Mouse (Mus musculus) heart, embryonic 11.5 days (tissue): Measurements from ENCODE around the gene Alas2. TPM values are rescaled to one million over a fixed set of nuclear protein-coding genes. Genes with fewer than 3 reads are reported as not detected.
A peak's percentile ranks its signal among the peaks of the same experiment; 100 is the strongest.

Experiments used
- ATAC-seq: fragments of 200-750 bp; cut with Nextera tagmentation; replicated peaks from 2 replicates; pipeline ENCODE4 v1.8.0; 2017; ENCODE audit warnings: moderate library complexity; ENCODE audit not compliant: insufficient number of reproducible peaks, low FRiP score, low TSS enrichment
- H3K27ac ChIP-seq: fragments of 300-500 bp; sonication (generic); 2 replicates; pipeline ENCODE4 v1.5.1; 2014; ENCODE audit warnings: mild to moderate bottlenecking, low read depth, low read length
- H3K27me3 ChIP-seq: fragments of 300-500 bp; sonication (generic); 2 replicates; pipeline ENCODE4 v1.6.1; 2014; ENCODE audit warnings: mild to moderate bottlenecking, low read length, mixed read lengths; ENCODE audit not compliant: control insufficient read depth, insufficient read depth
- H3K36me3 ChIP-seq: fragments of 300-500 bp; sonication (generic); 2 replicates; pipeline ENCODE4 v1.6.1; 2014; ENCODE audit warnings: mild to moderate bottlenecking, low read length, moderate library complexity, mixed read lengths; ENCODE audit not compliant: control insufficient read depth, insufficient read depth
- H3K4me1 ChIP-seq: fragments of 300-500 bp; sonication (generic); 2 replicates; pipeline ENCODE4 v1.6.1; 2014; ENCODE audit warnings: low read length; ENCODE audit not compliant: control insufficient read depth, insufficient read depth
- H3K4me2 ChIP-seq: fragments of 300-500 bp; sonication (generic); 2 replicates; pipeline ENCODE4 v1.6.1; 2014; ENCODE audit warnings: mild to moderate bottlenecking, moderate library complexity
- H3K4me3 ChIP-seq: fragments of 300-500 bp; sonication (generic); 2 replicates; pipeline ENCODE4 v1.5.1; 2014; ENCODE audit warnings: low read depth, low read length
- H3K9ac ChIP-seq: fragments of 300-500 bp; sonication (generic); 2 replicates; pipeline ENCODE4 v1.6.1; 2014; ENCODE audit warnings: mild to moderate bottlenecking, low read depth, low read length, moderate library complexity
- H3K9me3 ChIP-seq: fragments of 300-500 bp; sonication (generic); replicated peaks from 2 replicates; pipeline ENCODE4 v1.6.1; 2016; ENCODE audit warnings: low read length; ENCODE audit not compliant: control insufficient read depth
- WGBS: fragments of 180-500 bp; shearing (Covaris S2); extraction: QIAGEN DNeasy Blood & Tissue Kit; methylation state at CpG from one replicate; pipeline ENCODE4 v1.1.7; 2014; ENCODE audit not compliant: insufficient replicate concordance; 5-methylcytosine and 5-hydroxymethylcytosine counted together
- polyA plus RNA-seq: library from polyadenylated mRNA; unstranded; fragments of >200 nt; fragmentation: Nextera tagmentation; extraction: Ambion mirVana; gene quantifications from 2 replicates; pipeline ENCODE4 v1.2.1, GENCODE M21; 2014

Gene Alas2
- polyA plus RNA-seq, 1 experiment from 2014 or later = 196 TPM

DNA sequence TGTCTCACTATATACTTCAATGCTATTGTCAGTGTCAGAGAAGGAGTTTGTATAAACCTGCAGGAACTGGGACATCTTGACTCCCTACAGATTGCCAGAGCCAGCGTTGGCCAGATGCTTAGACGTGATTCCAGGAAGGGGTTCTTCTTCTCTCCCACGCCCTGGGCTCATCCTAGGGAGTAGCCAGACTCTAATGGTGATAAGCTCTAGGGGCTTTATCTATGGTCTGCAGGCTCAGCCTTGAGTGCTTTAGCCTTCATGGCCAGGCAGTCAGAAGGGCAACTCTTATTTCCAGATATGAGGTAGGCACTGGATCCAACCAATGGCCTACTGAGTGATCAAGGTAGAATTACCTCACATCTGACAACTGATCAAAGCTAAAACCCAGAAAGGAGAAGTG is 2.5 kb downstream of the Alas2 start:
- Histone ChIP-seq H3K27ac (peak overlapping the region; percentile 59; the same call in 1 of the 2 replicates), H3K27me3 (no peaks in the 10 kb centered on the region), H3K9me3 (no peaks in the 10 kb centered on the region), H3K9ac (no peak overlapping the region), H3K4me2 (no peak overlapping the region; the same call in 1 of the 2 replicates), H3K36me3 (no peaks in the 10 kb centered on the region), H3K4me1 (no peaks in the 10 kb centered on the region), H3K4me3 (no peak overlapping the region; the same call in 1 of the 2 replicates)
- 47% methylated on average over 3 of the region's 3 CpGs for WGBS
- ATAC-seq = peak; percentile 92

DNA sequence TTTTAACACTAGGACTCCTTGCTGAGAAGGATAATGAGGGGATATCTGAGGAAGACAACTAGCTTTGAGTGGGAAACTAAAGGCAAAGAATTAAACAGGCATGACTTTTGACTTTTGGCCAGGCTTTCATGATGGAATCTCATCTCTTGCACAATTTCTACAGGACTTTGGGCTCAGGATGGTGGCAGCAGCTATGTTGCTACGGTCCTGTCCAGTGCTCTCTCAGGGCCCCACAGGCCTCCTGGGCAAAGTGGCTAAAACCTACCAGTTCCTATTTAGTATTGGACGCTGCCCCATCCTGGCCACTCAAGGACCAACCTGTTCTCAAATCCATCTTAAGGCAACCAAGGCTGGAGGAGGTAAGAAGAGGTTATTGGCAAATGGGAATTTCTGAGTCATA is 4.8 kb downstream of the Alas2 start:
- no peak for ATAC-seq
- Histone ChIP-seq H3K4me3 (no peak overlapping the region), H3K4me2 (peak overlapping the region; percentile 27; the same call in 1 of the 2 replicates), H3K9ac (no peak overlapping the region), H3K27me3 (no peaks in the 10 kb centered on the region), H3K36me3 (no peaks in the 10 kb centered on the region), H3K27ac (no peak overlapping the region), H3K4me1 (no peaks in the 10 kb centered on the region), H3K9me3 (no peaks in the 10 kb centered on the region)
- 83% methylated on average over 2 of the region's 2 CpGs for WGBS

DNA sequence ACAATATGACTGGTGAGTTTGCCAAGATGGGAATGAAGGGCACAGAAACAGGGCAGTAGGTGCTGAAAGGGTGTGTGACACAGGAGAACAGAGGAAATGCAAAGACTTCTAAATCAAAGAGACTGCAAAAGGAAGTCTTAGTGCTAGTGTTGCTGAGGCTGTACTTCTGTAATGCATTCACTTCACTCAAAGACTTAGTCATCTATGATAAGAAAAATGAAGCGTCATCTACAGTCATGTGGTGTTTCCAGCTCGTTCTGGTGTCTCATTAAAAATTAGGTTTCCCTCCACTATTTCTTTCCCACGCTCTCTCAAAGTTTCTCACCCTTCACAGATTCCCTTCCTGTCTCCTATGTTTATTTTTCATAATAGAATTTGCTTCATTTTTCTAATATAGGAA is 6.9 kb downstream of the Alas2 start:
- no peak for ATAC-seq
- no peak overlapping the region for H3K4me2 ChIP-seq
- H3K9me3 ChIP-seq = no peaks in the 10 kb centered on the region
- no peak overlapping the region for H3K27ac ChIP-seq
- 67% methylated on average over 3 of the region's 3 CpGs for WGBS
- no peaks in the 10 kb centered on the region for H3K36me3 ChIP-seq
- H3K9ac ChIP-seq = no peak overlapping the region
- no peaks in the 10 kb centered on the region for H3K27me3 ChIP-seq
- H3K4me3 ChIP-seq = no peak overlapping the region
- no peaks in the 10 kb centered on the region for H3K4me1 ChIP-seq

DNA sequence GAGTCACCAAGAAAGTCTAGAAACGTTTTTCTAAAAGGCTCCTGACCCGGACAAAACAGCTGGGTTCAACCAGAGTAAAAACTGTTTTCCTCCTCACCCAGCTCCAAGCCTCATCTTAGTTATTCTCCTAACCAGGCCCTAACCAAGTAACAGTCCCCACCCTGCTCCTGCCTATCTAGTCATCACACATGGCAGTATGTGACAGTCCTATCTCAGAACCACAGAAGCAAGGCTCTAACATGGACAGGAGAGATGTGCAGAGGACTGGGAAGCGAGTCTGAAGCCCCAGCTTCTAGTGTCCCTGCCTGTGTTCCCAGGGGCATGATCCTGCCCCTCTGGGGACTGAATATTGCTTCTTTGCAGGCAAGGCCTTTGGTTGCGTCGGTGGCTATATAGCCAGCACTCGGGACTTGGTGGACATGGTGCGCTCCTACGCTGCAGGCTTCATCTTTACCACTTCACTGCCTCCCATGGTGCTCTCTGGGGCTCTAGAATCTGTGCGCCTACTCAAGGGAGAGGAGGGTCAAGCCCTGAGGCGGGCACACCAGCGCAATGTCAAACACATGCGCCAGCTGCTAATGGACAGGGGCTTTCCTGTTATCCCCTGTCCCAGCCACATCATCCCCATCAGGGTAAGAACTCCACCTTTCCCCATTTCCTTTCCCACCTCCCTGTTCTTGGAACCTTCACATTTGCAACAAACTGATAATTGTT is 17.6 kb downstream of the Alas2 start:
- no peaks in the 10 kb centered on the region for H3K36me3 ChIP-seq
- H3K4me2 ChIP-seq = no peak overlapping the region
- H3K4me1 ChIP-seq = no peaks in the 10 kb centered on the region
- H3K9ac ChIP-seq = no peak overlapping the region
- H3K9me3 ChIP-seq = no peaks in the 10 kb centered on the region
- H3K27ac ChIP-seq = peak overlapping the region; percentile 4; the same call in 1 of the 2 replicates
- peak; percentile 89 for ATAC-seq
- H3K4me3 ChIP-seq = no peak overlapping the region
- no peaks in the 10 kb centered on the region for H3K27me3 ChIP-seq
- 80% methylated on average over 12 of the region's 12 CpGs for WGBS

DNA sequence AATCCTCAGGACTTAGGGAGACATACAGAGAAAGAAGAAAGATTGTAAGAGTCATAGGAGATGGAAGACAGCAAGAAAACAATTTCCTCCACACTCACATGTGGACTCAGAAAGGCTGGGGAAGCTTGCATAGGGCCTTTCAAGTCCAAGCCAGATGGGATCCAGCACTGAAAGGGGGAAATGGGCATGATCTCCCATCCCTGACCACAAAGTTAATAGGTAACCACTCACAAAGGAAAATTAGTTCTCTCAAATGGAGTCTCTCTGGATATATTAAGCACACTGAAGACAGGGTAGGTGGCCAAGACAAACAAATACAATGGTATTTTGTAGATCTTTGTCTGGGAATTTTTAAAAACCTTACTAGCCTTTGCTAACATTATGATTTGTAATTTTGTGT is 34.7 kb downstream of the Alas2 start:
- no peak overlapping the region for H3K4me3 ChIP-seq
- no peak overlapping the region for H3K27ac ChIP-seq
- no peak for ATAC-seq
- no peak overlapping the region for H3K9ac ChIP-seq
- no peaks in the 10 kb centered on the region for H3K27me3 ChIP-seq
- no peaks in the 10 kb centered on the region for H3K4me1 ChIP-seq
- no peak overlapping the region for H3K4me2 ChIP-seq
- no peaks in the 10 kb centered on the region for H3K9me3 ChIP-seq
- no peaks in the 10 kb centered on the region for H3K36me3 ChIP-seq

DNA sequence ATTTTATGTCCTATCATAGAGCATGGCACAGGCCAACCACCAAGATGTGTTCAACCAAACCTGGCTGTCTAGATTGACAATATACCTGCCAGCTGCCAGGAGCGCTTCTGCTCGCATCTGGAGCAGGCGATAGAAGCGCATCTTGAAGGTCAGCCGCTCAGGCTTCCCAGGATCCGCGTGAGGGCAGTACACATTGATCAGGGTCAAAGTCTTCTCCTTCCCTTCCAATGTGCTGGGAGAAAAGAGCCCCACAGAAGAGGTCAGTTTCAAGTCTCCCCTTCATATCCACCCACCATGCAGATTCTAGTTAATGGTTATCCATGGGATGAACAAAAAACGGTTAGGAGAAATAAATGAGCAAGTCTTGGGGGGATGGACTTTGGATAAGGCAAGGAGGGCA is 37.9 kb downstream of the Alas2 start:
- Histone ChIP-seq H3K27ac (no peak overlapping the region), H3K36me3 (no peaks in the 10 kb centered on the region), H3K4me1 (no peaks in the 10 kb centered on the region), H3K9me3 (no peaks in the 10 kb centered on the region), H3K27me3 (no peaks in the 10 kb centered on the region), H3K9ac (no peak overlapping the region), H3K4me2 (no peak overlapping the region), H3K4me3 (no peak overlapping the region)
- 93% methylated on average over 8 of the region's 8 CpGs for WGBS
- no peak for ATAC-seq

DNA sequence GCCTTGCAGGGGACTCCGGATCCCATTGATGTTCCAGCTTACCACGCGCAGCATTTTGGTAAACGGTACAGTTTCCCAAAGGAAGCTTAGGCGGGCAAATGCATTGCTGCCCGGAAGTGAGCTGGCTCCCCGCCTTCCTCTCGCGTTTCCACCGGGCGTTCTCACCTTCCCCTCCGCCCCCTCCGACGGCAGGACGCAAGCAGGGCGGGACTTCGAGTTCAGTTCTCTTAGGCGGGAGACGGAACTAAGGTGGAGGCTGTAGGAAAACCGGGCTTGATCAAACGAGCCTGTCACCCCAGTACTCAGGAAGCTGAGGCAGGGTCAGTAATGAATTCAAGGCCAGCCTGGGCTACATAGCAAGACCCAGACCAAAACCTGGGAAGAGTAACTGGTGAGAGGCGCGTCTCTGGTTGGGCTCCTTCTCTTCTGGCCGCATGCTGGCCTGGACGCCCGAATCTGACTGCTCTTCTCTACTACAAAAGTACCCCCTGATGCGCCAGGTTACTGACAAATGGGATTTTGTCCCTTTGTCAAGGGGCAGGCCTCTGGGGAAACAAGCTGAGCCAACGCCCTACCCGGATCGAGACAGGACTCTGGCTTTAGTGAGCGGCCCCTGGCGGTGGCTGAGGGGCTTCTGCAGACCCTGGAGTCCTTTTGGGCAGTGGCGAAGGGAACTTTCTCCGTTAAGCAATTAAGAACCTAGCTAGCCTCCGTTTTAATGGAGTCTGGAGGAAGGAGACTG is 41.0 kb downstream of the Alas2 start, which contains the start of gene Pfkfb1:
Pfkfb1 (plus strand) TSS at position 207 of the 742 bp plus-strand sequence.
- Histone ChIP-seq H3K27me3 (no peaks in the 10 kb centered on the region), H3K4me3 (peak within 1 kb of the TSS; percentile 57), H3K27ac (peak within 1 kb of the TSS; percentile 88), H3K36me3 (no peaks in the 10 kb centered on the region), H3K9ac (peak within 1 kb of the TSS; percentile 80), H3K4me1 (no peaks in the 10 kb centered on the region), H3K9me3 (no peaks in the 10 kb centered on the region), H3K4me2 (peak within 1 kb of the TSS; percentile 66)
- peak; percentile 84 for ATAC-seq
- 17% methylated on average over 35 of the region's 35 CpGs for WGBS

DNA sequence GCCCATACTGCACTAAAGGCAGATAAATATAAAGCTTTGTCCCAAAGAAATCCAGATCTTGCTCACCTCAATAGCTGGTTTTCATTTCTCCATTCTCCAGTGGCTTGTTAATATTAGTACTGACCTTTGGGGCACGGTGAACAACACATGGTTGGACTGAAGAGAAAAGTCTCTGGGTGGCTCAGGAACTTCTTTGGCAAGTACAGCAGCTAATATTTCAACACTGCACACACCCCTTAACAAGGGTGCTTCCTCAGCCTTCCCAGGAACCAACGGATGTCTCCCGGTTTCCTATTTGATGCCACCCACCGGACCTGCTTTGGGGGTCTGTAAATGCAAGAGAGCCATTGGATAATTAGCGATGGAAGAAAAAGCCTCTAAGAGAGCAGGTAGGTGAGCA is 42.5 kb downstream of the Alas2 start, which contains the start of gene Apex2:
Apex2 (minus strand) TSS at position 173 of the 400 bp plus-strand sequence.
- WGBS = 77% methylated on average over 5 of the region's 5 CpGs
- H3K27ac ChIP-seq = no peak within 1 kb of the TSS

More for the DNA sequence above, 42.5 kb downstream of the Alas2 start, which contains the start of gene Apex2:
- no peaks in the 10 kb centered on the region for H3K36me3 ChIP-seq
- H3K4me3 ChIP-seq = peak within 1 kb of the TSS; percentile 57; the same call in 1 of the 2 replicates
- no peaks in the 10 kb centered on the region for H3K9me3 ChIP-seq
- no peak within 1 kb of the TSS for H3K9ac ChIP-seq
- no peaks in the 10 kb centered on the region for H3K27me3 ChIP-seq
- no peaks in the 10 kb centered on the region for H3K4me1 ChIP-seq
- ATAC-seq = no peak
- peak within 1 kb of the TSS; percentile 66 for H3K4me2 ChIP-seq
